8 mouse cellular contexts compared by ENCODE assay signal in genomic region chr12:13268412-13268811, GRCm38 (mm10). TPM values are rescaled to one million over a fixed set of nuclear protein-coding genes. Genes with fewer than 3 reads are reported as not detected.
A peak's percentile ranks its signal among the peaks of the same experiment; 100 is the strongest.
DNase-seq lines count a peak whose midpoint lies in the region; ATAC-seq and TF ChIP-seq lines count a peak whose summit lies in the region.

No protein-coding gene starts in this region.

- H3K27me3 ChIP-seq in cerebellum, adult 2 months (ENCODE audit: control insufficient read depth, insufficient read depth, low read length): no peaks in the 10 kb centered on the region
- no peaks in the 10 kb centered on the region for H3K27me3 ChIP-seq in spleen, adult 2 months (ENCODE audit: control insufficient read depth, insufficient read depth, low read length)
- H3K27me3 ChIP-seq in liver, embryonic 16.5 days (ENCODE audit: control insufficient read depth, insufficient read depth, low read depth, low read length): no peaks in the 10 kb centered on the region

- H3K4me3 ChIP-seq in cerebellum, adult 2 months (replicated peaks; ENCODE audit: insufficient read depth, low read depth, low read length): peak overlapping the region; percentile 81
- peak overlapping the region; percentile 96; the same call in 1 of the 2 replicates for H3K4me3 ChIP-seq in spleen, adult 2 months (ENCODE audit: extremely low read depth, insufficient read depth, insufficient read length)
- H3K4me3 ChIP-seq in liver, embryonic 16.5 days (ENCODE audit: low read depth, low read length): peak overlapping the region; percentile 72

- 0 out of 2 replicates have a peak, but pooled peaks have one; percentile 10 for ATAC-seq in liver, embryonic 16.5 days (ENCODE audit: low read depth)

- no peak for TF ChIP-seq POLR2A in cerebellum, adult 2 months (IDR thresholded peaks at IDR 0.05; ENCODE audit: borderline replicate concordance, insufficient read depth, low read length)
- no peak for TF ChIP-seq POLR2A in spleen, adult 2 months (IDR thresholded peaks at IDR 0.05; ENCODE audit: low read depth, low read length)

- no peak overlapping the region for H3K9ac ChIP-seq in liver, embryonic 16.5 days (ENCODE audit: low read depth, low read length)

- WGBS in cerebellum, adult 2 months: 37% methylated on average over 3 of the region's 3 CpGs
- 45% methylated on average over 3 of the region's 3 CpGs for WGBS in spleen, adult 2 months
- 33% methylated on average over 3 of the region's 3 CpGs for WGBS in liver, embryonic 16.5 days (ENCODE audit: insufficient replicate concordance)

- H3K4me2 ChIP-seq in liver, embryonic 16.5 days (ENCODE audit: low read depth, low read length): peak overlapping the region; percentile 77

- H3K36me3 ChIP-seq in spleen, adult 2 months (ENCODE audit: control insufficient read depth, insufficient read depth, low read length): no peaks in the 10 kb centered on the region
- no peaks in the 10 kb centered on the region for H3K36me3 ChIP-seq in liver, embryonic 16.5 days (ENCODE audit: control insufficient read depth, insufficient read depth)

- no peaks in the 10 kb centered on the region for H3K9me3 ChIP-seq in liver, embryonic 16.5 days (replicated peaks; ENCODE audit: control insufficient read depth, low read length)

- peaks cover 3% of the 10 kb centered on the region for H3K4me1 ChIP-seq in cerebellum, adult 2 months (ENCODE audit: control insufficient read depth, insufficient read depth, low read length)
- H3K4me1 ChIP-seq in spleen, adult 2 months (ENCODE audit: control insufficient read depth, insufficient read depth, insufficient read length): peaks cover 5% of the 10 kb centered on the region; the same call in 1 of the 2 replicates
- peaks cover 12% of the 10 kb centered on the region for H3K4me1 ChIP-seq in liver, embryonic 16.5 days (ENCODE audit: control insufficient read depth, low read depth, low read length)

- no peak for TF ChIP-seq CTCF in cerebellum, adult 2 months (IDR thresholded peaks at IDR 0.05; ENCODE audit: borderline replicate concordance, insufficient read depth, low read depth, low read length)
- no peak for TF ChIP-seq CTCF in spleen, adult 2 months (IDR thresholded peaks at IDR 0.05; ENCODE audit: extremely low read depth, insufficient read depth, insufficient read length, insufficient replicate concordance)

- DNase-seq in cerebellum, adult 2 months: peak; percentile 15 to 16
- DNase-seq in cerebellum, postnatal 36 days: no peak
- no peak for DNase-seq in spleen, adult 2 months (ENCODE audit: low read depth in 1 of 2, low spot score in 2 of 2)
- no peak for DNase-seq in spleen, adult 12 weeks (ENCODE audit: low spot score)
- no peak for DNase-seq in ovary, adult 18-20 months (ENCODE audit: low spot score)
- DNase-seq in Muller cell, postnatal 12 days (ENCODE audit: inconsistent ontology term): no peak
- DNase-seq in frontal cortex, postnatal 10 days (ENCODE audit: low spot score in 2 of 2): no peak

- no peak overlapping the region for H3K27ac ChIP-seq in cerebellum, adult 2 months (ENCODE audit: insufficient read depth, low read length)
- no peak overlapping the region for H3K27ac ChIP-seq in spleen, adult 2 months (ENCODE audit: insufficient read depth, low read length)
- no peak overlapping the region for H3K27ac ChIP-seq in liver, embryonic 16.5 days (ENCODE audit: low read length)

RNA-seq across cellular contexts. Expression of gene Nbas, which starts 0.5 kb away (rescaled TPM):
- 35.1 and 40.4 TPM in 2 replicates for polyA plus RNA-seq in cerebellum, adult 2 months (2012; rRNA removed)
- polyA plus RNA-seq in spleen, adult 2 months (2012; rRNA removed): 7.9 and 9.7 TPM in 2 replicates
- 4.4 and 5.1 TPM in 2 replicates for polyA plus RNA-seq in liver, embryonic 16.5 days (2015; fragmentation: Nextera tagmentation; extraction: Ambion mirVana)

RNA-seq across cellular contexts. Expression of gene Ddx1, which starts 19.4 kb away (rescaled TPM):
- 77.8 and 84.1 TPM in 2 replicates for polyA plus RNA-seq in cerebellum, adult 2 months (2012; rRNA removed)
- 2.1 and 2.3 TPM in 2 replicates for polyA plus RNA-seq in spleen, adult 2 months (2012; rRNA removed)
- polyA plus RNA-seq in liver, embryonic 16.5 days (2015; fragmentation: Nextera tagmentation; extraction: Ambion mirVana): 51.4 and 56.3 TPM in 2 replicates

Comparison
In these comparisons a context has a peak if more than half of its experiments do, and no peak if none do; other contexts are left out.
1. DNase-seq: peak in cerebellum, adult 2 months (2 of 2); none in cerebellum, postnatal 36 days (0 of 2), spleen, adult 2 months (0 of 2), spleen, adult 12 weeks (single experiment), ovary, adult 18-20 months (single experiment), Muller cell, postnatal 12 days (single experiment) and frontal cortex, postnatal 10 days (0 of 2).
2. RNA of gene Ddx1, which starts 19.4 kb away (polyA plus RNA-seq): 77.8 to 84.1 TPM in cerebellum, adult 2 months and 51.4 to 56.3 TPM in liver, embryonic 16.5 days; 2.1 to 2.3 TPM in spleen, adult 2 months; every median in the first group is over 10 times any median in the second.
3. Peak in every context shown above with its lines, with median percentiles within 50 percentile points of each other: H3K4me3 ChIP-seq.